Mouse (Mus musculus) R1 (cell line): ENCODE results near the gene Gm14632.
"Not testable (repeated sequence)": the region's sequence is repeated elsewhere in the genome, so short reads cannot be mapped to it uniquely, and the experiment has no call there.

ENCODE experiments used
- DNase-seq: peaks from one replicate; pipeline ENCODE4 v3.0.0-alpha.2; 2018; ENCODE audit warnings: low read depth, low spot score

Gm14632 gene

DNA sequence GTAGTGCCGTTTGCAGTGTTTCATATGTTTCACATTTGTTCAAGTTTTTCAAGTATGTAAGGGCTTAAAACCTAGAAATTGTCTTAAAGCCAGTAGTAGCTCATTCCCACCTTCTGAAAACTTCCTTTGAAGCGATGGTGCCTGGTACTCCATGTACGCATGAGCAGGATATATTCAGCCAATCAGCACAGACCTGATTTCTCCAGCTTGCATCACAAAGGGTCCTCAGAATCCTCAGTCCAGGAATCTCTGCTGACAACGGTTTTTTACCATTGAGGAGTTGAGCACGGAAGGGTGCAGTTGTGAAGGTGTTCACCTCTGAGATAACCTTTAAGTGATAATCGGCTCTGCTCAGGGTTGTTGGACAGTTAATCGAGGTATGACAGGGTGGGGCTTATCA, at the start of gene Gm14632:
Gm14632 (plus strand) TSS at position 301 of the 400 bp plus-strand sequence.
- not testable (repeated sequence) for DNase-seq
